Mouse (Mus musculus) kidney, postnatal 36 days (tissue): ENCODE results near the gene Cacng7.
"Not testable (repeated sequence)": the region's sequence is repeated elsewhere in the genome, so short reads cannot be mapped to it uniquely, and the experiment has no call there.

Experiments
- DNase-seq, 2 experiments: peaks; one replicate each; pipeline ENCODE4 v3.0.0; 2021 to 2022; ENCODE audit warnings: mixed read lengths in 2 of 2

The Cacng7 gene

GRCm38 (mm10) chr7:3390413-3391080, 57.8 kb downstream of the Cacng7 start, which contains the start of gene Cacng8:
TSS of gene Cacng8 (plus strand) at chr7:3390683.
- DNase-seq = no peak

GRCm38 (mm10) chr7:3391081-3391451, 58.3 kb downstream of the Cacng7 start:
- DNase-seq = no peak

- no peak for DNase-seq
These were observed 59.1 kb downstream of the Cacng7 start for GRCm38 (mm10) chr7:3391809-3392208.

- DNase-seq = no peak
These were observed 64.6 kb downstream of the Cacng7 start for GRCm38 (mm10) chr7:3397355-3397754.

- DNase-seq = no peak
These were observed 65.0 kb downstream of the Cacng7 start for GRCm38 (mm10) chr7:3397797-3398196.

- not testable (repeated sequence) for DNase-seq
These were observed 65.6 kb downstream of the Cacng7 start for GRCm38 (mm10) chr7:3398363-3398762.

GRCm38 (mm10) chr7:3399937-3400336, 67.2 kb downstream of the Cacng7 start:
- no peak for DNase-seq

GRCm38 (mm10) chr7:3409729-3410520, 77.2 kb downstream of the Cacng7 start:
- no peak for DNase-seq

- DNase-seq = peak in 1 of 2 experiments; percentile 22
These were observed 78.6 kb downstream of the Cacng7 start for GRCm38 (mm10) chr7:3411160-3411941.

- peak in 1 of 2 experiments; percentile 36 for DNase-seq
These were observed 79.3 kb downstream of the Cacng7 start for GRCm38 (mm10) chr7:3412036-3412435.

GRCm38 (mm10) chr7:3414888-3415287, 82.1 kb downstream of the Cacng7 start:
- DNase-seq = peak; percentile 26 to 53

- peak; percentile 20 to 52 for DNase-seq
These were observed 82.6 kb downstream of the Cacng7 start for GRCm38 (mm10) chr7:3415378-3415777.
